Comparison of ENCODE assay signal across 8 mouse cellular contexts in the genomic region with DNA sequence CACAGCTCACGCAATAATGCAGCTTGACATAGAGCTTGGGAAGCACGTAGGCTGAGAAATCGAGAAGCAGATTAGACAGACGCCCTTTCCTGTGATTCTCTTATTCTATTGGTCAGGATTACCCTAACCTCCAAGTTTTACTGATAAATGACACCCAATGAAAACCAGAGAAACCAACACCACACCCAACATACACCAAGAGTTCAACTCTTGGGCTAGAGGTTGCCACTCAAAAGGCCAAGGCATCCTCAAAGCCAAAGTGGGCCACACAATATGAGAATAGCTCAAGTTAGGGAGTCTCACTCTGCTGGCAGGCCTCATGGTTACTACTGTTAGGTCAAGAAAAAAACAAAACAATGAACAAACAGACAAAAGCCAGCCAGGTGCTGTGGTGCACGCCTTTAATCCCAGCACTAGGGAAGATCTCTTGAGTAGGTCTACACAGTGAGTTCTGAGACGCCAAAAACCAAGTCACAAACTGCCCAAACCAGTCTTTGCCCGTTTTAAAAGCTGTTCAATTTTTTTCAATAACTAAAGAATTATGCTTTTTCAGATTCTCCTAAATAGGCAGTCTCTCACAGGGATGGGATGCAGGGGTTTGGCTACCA. TPM values are rescaled to one million over a fixed set of nuclear protein-coding genes. Genes with fewer than 3 reads are reported as not detected.
DNase-seq lines count a peak whose midpoint lies in the region; ATAC-seq lines count a peak whose summit lies in the region.

No protein-coding gene starts in this region.

- no peaks in the 10 kb centered on the region for H3K9me3 ChIP-seq in megakaryocyte, embryonic 14.5 days
- no peaks in the 10 kb centered on the region for H3K9me3 ChIP-seq in embryonic facial prominence, embryonic 13.5 days
- no peaks in the 10 kb centered on the region for H3K9me3 ChIP-seq in limb, embryonic 13.5 days
- no peaks in the 10 kb centered on the region for H3K9me3 ChIP-seq in stomach, embryonic 14.5 days (ENCODE audit: control insufficient read depth, low read depth, low read length)

- peaks cover 18% of the 10 kb centered on the region for H3K4me1 ChIP-seq in megakaryocyte, embryonic 14.5 days
- peaks cover 6% of the 10 kb centered on the region for H3K4me1 ChIP-seq in embryonic facial prominence, embryonic 13.5 days
- H3K4me1 ChIP-seq in limb, embryonic 13.5 days: peaks cover 7% of the 10 kb centered on the region
- H3K4me1 ChIP-seq in stomach, embryonic 14.5 days (ENCODE audit: control insufficient read depth, insufficient read depth, low read length): 0 out of 2 replicates have a peak, but pooled peaks cover 3% of the 10 kb centered on the region

- H3K9ac ChIP-seq in embryonic facial prominence, embryonic 13.5 days: peak overlapping the region; percentile 98
- peak overlapping the region; percentile 96 for H3K9ac ChIP-seq in limb, embryonic 13.5 days
- peak overlapping the region; percentile 92 for H3K9ac ChIP-seq in stomach, embryonic 14.5 days (replicated peaks; ENCODE audit: low read depth, low read length)

- DNase-seq in left cerebral cortex, adult 11 months (ENCODE audit: low spot score): no peak
- no peak for DNase-seq in urinary bladder, postnatal 10 days (ENCODE audit: low spot score)
- DNase-seq in frontal cortex, postnatal 25 days (ENCODE audit: low spot score in 2 of 2): no peak

- H3K4me2 ChIP-seq in embryonic facial prominence, embryonic 13.5 days: peak overlapping the region; percentile 89
- peak overlapping the region; percentile 97 for H3K4me2 ChIP-seq in limb, embryonic 13.5 days (replicated peaks)
- peak overlapping the region; percentile 66 for H3K4me2 ChIP-seq in stomach, embryonic 14.5 days (replicated peaks; ENCODE audit: low read depth, low read length)

- WGBS in embryonic facial prominence, embryonic 13.5 days: 36% methylated on average over 7 of the region's 7 CpGs
- WGBS in limb, embryonic 13.5 days: 43% methylated on average over 7 of the region's 7 CpGs
- WGBS in stomach, embryonic 14.5 days: 43% methylated on average over 7 of the region's 7 CpGs

- ATAC-seq in megakaryocyte, adult 5-6 weeks (ENCODE audit: poor library complexity, severe bottlenecking): no peak
- no peak for ATAC-seq in embryonic facial prominence, embryonic 13.5 days (ENCODE audit: insufficient number of reproducible peaks, insufficient read depth, low FRiP score, low TSS enrichment, low read depth)
- ATAC-seq in limb, embryonic 13.5 days (ENCODE audit: low FRiP score, low read depth): no peak
- no peak for ATAC-seq in stomach, embryonic 14.5 days (ENCODE audit: insufficient number of reproducible peaks, insufficient read depth, low FRiP score, low read depth)

- H3K36me3 ChIP-seq in megakaryocyte, embryonic 14.5 days (replicated peaks; ENCODE audit: low read length): peaks cover 29% of the 10 kb centered on the region
- peaks cover 29% of the 10 kb centered on the region for H3K36me3 ChIP-seq in embryonic facial prominence, embryonic 13.5 days
- peaks cover 30% of the 10 kb centered on the region for H3K36me3 ChIP-seq in limb, embryonic 13.5 days
- H3K36me3 ChIP-seq in stomach, embryonic 14.5 days (ENCODE audit: control insufficient read depth, insufficient read depth, low read length): peaks cover 10% of the 10 kb centered on the region

- peak overlapping the region; percentile 76 for H3K27ac ChIP-seq in embryonic facial prominence, embryonic 13.5 days
- peak overlapping the region; percentile 63 for H3K27ac ChIP-seq in limb, embryonic 13.5 days
- peak overlapping the region; percentile 67; the same call in 1 of the 2 replicates for H3K27ac ChIP-seq in stomach, embryonic 14.5 days (ENCODE audit: low read length)

- no peaks in the 10 kb centered on the region for H3K27me3 ChIP-seq in megakaryocyte, embryonic 14.5 days (replicated peaks)
- H3K27me3 ChIP-seq in embryonic facial prominence, embryonic 13.5 days: no peaks in the 10 kb centered on the region
- H3K27me3 ChIP-seq in limb, embryonic 13.5 days: no peaks in the 10 kb centered on the region
- no peaks in the 10 kb centered on the region for H3K27me3 ChIP-seq in stomach, embryonic 14.5 days (ENCODE audit: control insufficient read depth, insufficient read depth, low read length)

- H3K4me3 ChIP-seq in megakaryocyte, embryonic 14.5 days (replicated peaks): peak overlapping the region; percentile 98
- H3K4me3 ChIP-seq in embryonic facial prominence, embryonic 13.5 days: peak overlapping the region; percentile 81
- H3K4me3 ChIP-seq in limb, embryonic 13.5 days: peak overlapping the region; percentile 85
- H3K4me3 ChIP-seq in stomach, embryonic 14.5 days (ENCODE audit: low read depth, low read length): peak overlapping the region; percentile 75

RNA-seq across cellular contexts. Expression of a gene that starts 1.2 kb away (rescaled TPM):
- polyA plus RNA-seq in megakaryocyte, embryonic 14.5 days (2012; ENCODE audit: insufficient read depth, low replicate concordance): 3,363 and 5,964 TPM in 2 replicates
- total RNA-seq in megakaryocyte, adult 5-6 weeks (2015): 1,237 and 1,288 TPM in 2 replicates
- total RNA-seq in megakaryocyte, adult 5-6 weeks (2017): 518 and 577 TPM in 2 replicates
- polyA plus RNA-seq in embryonic facial prominence, embryonic 13.5 days (2015; fragmentation: Nextera tagmentation; extraction: Ambion mirVana): 893 and 949 TPM in 2 replicates
- polyA plus RNA-seq in limb, embryonic 13.5 days (2015; fragmentation: Nextera tagmentation; extraction: Ambion mirVana): 752 and 768 TPM in 2 replicates
- polyA plus RNA-seq in stomach, embryonic 14.5 days (2014; fragmentation: Nextera tagmentation; extraction: Ambion mirVana): 1,148 and 1,216 TPM in 2 replicates

RNA-seq across cellular contexts. Expression of a gene that starts 20.4 kb away (rescaled TPM):
- polyA plus RNA-seq in megakaryocyte, embryonic 14.5 days (2012; ENCODE audit: insufficient read depth, low replicate concordance): 0.37 TPM in 1 of 2 replicates, not detected in the other
- 0.14 TPM in 1 of 2 replicates, not detected in the other for total RNA-seq in megakaryocyte, adult 5-6 weeks (2015)
- not detected in 2 replicates for total RNA-seq in megakaryocyte, adult 5-6 weeks (2017)
- polyA plus RNA-seq in embryonic facial prominence, embryonic 13.5 days (2015; fragmentation: Nextera tagmentation; extraction: Ambion mirVana): 5.3 and 5.5 TPM in 2 replicates
- polyA plus RNA-seq in limb, embryonic 13.5 days (2015; fragmentation: Nextera tagmentation; extraction: Ambion mirVana): 5.1 and 5.2 TPM in 2 replicates
- 3.5 and 4.9 TPM in 2 replicates for polyA plus RNA-seq in stomach, embryonic 14.5 days (2014; fragmentation: Nextera tagmentation; extraction: Ambion mirVana)

RNA-seq across cellular contexts. Expression of a gene that starts 35.9 kb away (rescaled TPM):
- 0.08 TPM in 1 of 2 replicates, not detected in the other for polyA plus RNA-seq in megakaryocyte, embryonic 14.5 days (2012; ENCODE audit: insufficient read depth, low replicate concordance)
- 2.5 and 2.8 TPM in 2 replicates for total RNA-seq in megakaryocyte, adult 5-6 weeks (2015)
- 1.5 and 2.1 TPM in 2 replicates for total RNA-seq in megakaryocyte, adult 5-6 weeks (2017)
- 14.8 and 16.1 TPM in 2 replicates for polyA plus RNA-seq in embryonic facial prominence, embryonic 13.5 days (2015; fragmentation: Nextera tagmentation; extraction: Ambion mirVana)
- polyA plus RNA-seq in limb, embryonic 13.5 days (2015; fragmentation: Nextera tagmentation; extraction: Ambion mirVana): 14.5 and 17.5 TPM in 2 replicates
- polyA plus RNA-seq in stomach, embryonic 14.5 days (2014; fragmentation: Nextera tagmentation; extraction: Ambion mirVana): 27.1 TPM in 2 replicates

RNA-seq across cellular contexts. Expression of a gene that starts 48.5 kb away (rescaled TPM):
- polyA plus RNA-seq in megakaryocyte, embryonic 14.5 days (2012; ENCODE audit: insufficient read depth, low replicate concordance): 0.36 TPM in 1 of 2 replicates, not detected in the other
- 1.4 and 1.5 TPM in 2 replicates for total RNA-seq in megakaryocyte, adult 5-6 weeks (2015)
- 3.9 and 4.7 TPM in 2 replicates for total RNA-seq in megakaryocyte, adult 5-6 weeks (2017)
- polyA plus RNA-seq in embryonic facial prominence, embryonic 13.5 days (2015; fragmentation: Nextera tagmentation; extraction: Ambion mirVana): 18.9 and 21.8 TPM in 2 replicates
- polyA plus RNA-seq in limb, embryonic 13.5 days (2015; fragmentation: Nextera tagmentation; extraction: Ambion mirVana): 22.0 TPM in 2 replicates
- polyA plus RNA-seq in stomach, embryonic 14.5 days (2014; fragmentation: Nextera tagmentation; extraction: Ambion mirVana): 14.6 and 16.3 TPM in 2 replicates

RNA-seq across cellular contexts. Expression of a gene that starts 59.6 kb away (rescaled TPM):
- 407 and 451 TPM in 2 replicates for polyA plus RNA-seq in megakaryocyte, embryonic 14.5 days (2012; ENCODE audit: insufficient read depth, low replicate concordance)
- 116 TPM in 2 replicates for total RNA-seq in megakaryocyte, adult 5-6 weeks (2015)
- total RNA-seq in megakaryocyte, adult 5-6 weeks (2017): 90.4 and 95.0 TPM in 2 replicates
- 188 and 206 TPM in 2 replicates for polyA plus RNA-seq in embryonic facial prominence, embryonic 13.5 days (2015; fragmentation: Nextera tagmentation; extraction: Ambion mirVana)
- polyA plus RNA-seq in limb, embryonic 13.5 days (2015; fragmentation: Nextera tagmentation; extraction: Ambion mirVana): 198 and 200 TPM in 2 replicates
- polyA plus RNA-seq in stomach, embryonic 14.5 days (2014; fragmentation: Nextera tagmentation; extraction: Ambion mirVana): 210 and 218 TPM in 2 replicates

Comparison
In these comparisons a context has a peak if more than half of its experiments do, and no peak if none do; other contexts are left out.
1. RNA of a gene that starts 35.9 kb away (polyA plus RNA-seq): 27.1 TPM in stomach, embryonic 14.5 days, 14.5 to 17.5 TPM in limb, embryonic 13.5 days and 14.8 to 16.1 TPM in embryonic facial prominence, embryonic 13.5 days; 0.08 TPM in megakaryocyte, embryonic 14.5 days; every median in the first group is over 10 times any median in the second.
2. Peak in every context shown above with its lines, with median percentiles within 50 percentile points of each other: H3K4me3 ChIP-seq, H3K27ac ChIP-seq, H3K4me2 ChIP-seq and H3K9ac ChIP-seq.